Mouse (Mus musculus): ENCODE results near the gene Tmem242. TPM values are rescaled to one million over a fixed set of nuclear protein-coding genes. Genes with fewer than 3 reads are reported as not detected.

The Tmem242 gene
- polyA plus RNA-seq, 1 experiment from 2014 or later: 124 TPM

- H3K27me3 ChIP-seq (replicated peaks; ENCODE audit: control insufficient read depth, insufficient read depth, low read length): no peaks in the 10 kb centered on the region
- H3K4me3 ChIP-seq (ENCODE audit: low read depth, low read length): no peak overlapping the region
- no peak overlapping the region for H3K4me2 ChIP-seq (ENCODE audit: low read length)
- no peak overlapping the region for H3K9ac ChIP-seq (ENCODE audit: low read length)
- WGBS: 29% methylated on average over 7 of the region's 7 CpGs
- H3K36me3 ChIP-seq (ENCODE audit: control insufficient read depth, insufficient read depth, low read length): no peaks in the 10 kb centered on the region
- no peaks in the 10 kb centered on the region for H3K4me1 ChIP-seq (replicated peaks; ENCODE audit: control insufficient read depth, insufficient read depth, low read length)
- H3K27ac ChIP-seq (ENCODE audit: low read depth): no peak overlapping the region
- ATAC-seq (replicated peaks; ENCODE audit: low FRiP score, low TSS enrichment, low read depth): no peak
- H3K9me3 ChIP-seq (ENCODE audit: control insufficient read depth, low read length): no peaks in the 10 kb centered on the region
- DNase-seq (ENCODE audit: low spot score): no peak
Measured at GRCm38 (mm10) chr17:5377930-5378310, 62.1 kb downstream of the Tmem242 start.

GRCm38 (mm10) chr17:5377151-5377929 lies 62.7 kb downstream of the Tmem242 start:
- Histone ChIP-seq H3K4me1 (replicated peaks; ENCODE audit: control insufficient read depth, insufficient read depth, low read length) (no peaks in the 10 kb centered on the region), H3K27ac (ENCODE audit: low read depth) (no peak overlapping the region), H3K9ac (ENCODE audit: low read length) (no peak overlapping the region), H3K4me2 (ENCODE audit: low read length) (no peak overlapping the region), H3K36me3 (ENCODE audit: control insufficient read depth, insufficient read depth, low read length) (no peaks in the 10 kb centered on the region), H3K9me3 (ENCODE audit: control insufficient read depth, low read length) (no peaks in the 10 kb centered on the region), H3K4me3 (ENCODE audit: low read depth, low read length) (no peak overlapping the region), H3K27me3 (replicated peaks; ENCODE audit: control insufficient read depth, insufficient read depth, low read length) (no peaks in the 10 kb centered on the region)
- ATAC-seq (replicated peaks; ENCODE audit: low FRiP score, low TSS enrichment, low read depth): no peak
- 39% methylated on average over 11 of the region's 11 CpGs for WGBS
- DNase-seq (ENCODE audit: low spot score): no peak

GRCm38 (mm10) chr17:5372951-5373350 lies 67.1 kb downstream of the Tmem242 start:
- no peaks in the 10 kb centered on the region for H3K9me3 ChIP-seq (ENCODE audit: control insufficient read depth, low read length)
- H3K4me3 ChIP-seq (ENCODE audit: low read depth, low read length): no peak overlapping the region
- no peak for ATAC-seq (replicated peaks; ENCODE audit: low FRiP score, low TSS enrichment, low read depth)
- H3K9ac ChIP-seq (ENCODE audit: low read length): no peak overlapping the region
- DNase-seq (ENCODE audit: low spot score): no peak
- no peaks in the 10 kb centered on the region for H3K4me1 ChIP-seq (replicated peaks; ENCODE audit: control insufficient read depth, insufficient read depth, low read length)
- no peak overlapping the region for H3K4me2 ChIP-seq (ENCODE audit: low read length)
- no peaks in the 10 kb centered on the region for H3K36me3 ChIP-seq (ENCODE audit: control insufficient read depth, insufficient read depth, low read length)
- 81% methylated on average over 8 of the region's 8 CpGs for WGBS
- no peaks in the 10 kb centered on the region for H3K27me3 ChIP-seq (replicated peaks; ENCODE audit: control insufficient read depth, insufficient read depth, low read length)
- no peak overlapping the region for H3K27ac ChIP-seq (ENCODE audit: low read depth)

GRCm38 (mm10) chr17:5371521-5371920 lies 68.5 kb downstream of the Tmem242 start:
- no peaks in the 10 kb centered on the region for H3K4me1 ChIP-seq (replicated peaks; ENCODE audit: control insufficient read depth, insufficient read depth, low read length)
- no peak overlapping the region for H3K9ac ChIP-seq (ENCODE audit: low read length)
- H3K4me3 ChIP-seq (ENCODE audit: low read depth, low read length): no peak overlapping the region
- no peak overlapping the region for H3K4me2 ChIP-seq (ENCODE audit: low read length)
- DNase-seq (ENCODE audit: low spot score): no peak
- no peaks in the 10 kb centered on the region for H3K36me3 ChIP-seq (ENCODE audit: control insufficient read depth, insufficient read depth, low read length)
- H3K9me3 ChIP-seq (ENCODE audit: control insufficient read depth, low read length): no peaks in the 10 kb centered on the region
- no peak overlapping the region for H3K27ac ChIP-seq (ENCODE audit: low read depth)
- no peaks in the 10 kb centered on the region for H3K27me3 ChIP-seq (replicated peaks; ENCODE audit: control insufficient read depth, insufficient read depth, low read length)
- no peak for ATAC-seq (replicated peaks; ENCODE audit: low FRiP score, low TSS enrichment, low read depth)
- WGBS: 62% methylated on average over 7 of the region's 7 CpGs

- no peak overlapping the region for H3K27ac ChIP-seq (ENCODE audit: low read depth)
- H3K4me2 ChIP-seq (ENCODE audit: low read length): no peak overlapping the region
- H3K27me3 ChIP-seq (replicated peaks; ENCODE audit: control insufficient read depth, insufficient read depth, low read length): no peaks in the 10 kb centered on the region
- H3K4me1 ChIP-seq (replicated peaks; ENCODE audit: control insufficient read depth, insufficient read depth, low read length): no peaks in the 10 kb centered on the region
- whole genome bisulfite sequencing: 71% methylated on average over 4 of the region's 4 CpGs
- DNase-seq (ENCODE audit: low spot score) (no peak), ATAC-seq (replicated peaks; ENCODE audit: low FRiP score, low TSS enrichment, low read depth) (no peak)
- no peaks in the 10 kb centered on the region for H3K36me3 ChIP-seq (ENCODE audit: control insufficient read depth, insufficient read depth, low read length)
- H3K4me3 ChIP-seq (ENCODE audit: low read depth, low read length): no peak overlapping the region
- no peaks in the 10 kb centered on the region for H3K9me3 ChIP-seq (ENCODE audit: control insufficient read depth, low read length)
- H3K9ac ChIP-seq (ENCODE audit: low read length): no peak overlapping the region
Measured at GRCm38 (mm10) chr17:5371032-5371431, 69.0 kb downstream of the Tmem242 start.

- 38% methylated on average over 8 of the region's 8 CpGs for WGBS
- Histone ChIP-seq H3K9ac (ENCODE audit: low read length) (no peak overlapping the region), H3K4me3 (ENCODE audit: low read depth, low read length) (no peak overlapping the region), H3K4me2 (ENCODE audit: low read length) (no peak overlapping the region), H3K27me3 (replicated peaks; ENCODE audit: control insufficient read depth, insufficient read depth, low read length) (no peaks in the 10 kb centered on the region), H3K9me3 (ENCODE audit: control insufficient read depth, low read length) (no peaks in the 10 kb centered on the region), H3K27ac (ENCODE audit: low read depth) (no peak overlapping the region), H3K36me3 (ENCODE audit: control insufficient read depth, insufficient read depth, low read length) (no peaks in the 10 kb centered on the region), H3K4me1 (replicated peaks; ENCODE audit: control insufficient read depth, insufficient read depth, low read length) (no peaks in the 10 kb centered on the region)
- 0 out of 2 replicates have a peak, but pooled peaks have one; percentile 15 for ATAC-seq (replicated peaks; ENCODE audit: low FRiP score, low TSS enrichment, low read depth)
- DNase-seq (ENCODE audit: low spot score): peak; percentile 52
Measured at GRCm38 (mm10) chr17:5365992-5366398, 74.1 kb downstream of the Tmem242 start.

Small RNAs within 50 kb of the gene (microRNA-seq; reads per million reads assigned to microRNA genes)
- not detected for gene Gm22475

Other genes with a start within 250 kb of the Tmem242 start
- 0.14 TPM in 1 of 2 replicates, not detected in the other for gene Ldhal6b, start 21.5 kb downstream of the Tmem242 start, polyA plus RNA-seq (2014; fragmentation: Nextera tagmentation; extraction: Ambion mirVana)
- gene Zdhhc14, start 52.3 kb upstream of the Tmem242 start, polyA plus RNA-seq (2014; fragmentation: Nextera tagmentation; extraction: Ambion mirVana): 2.1 and 2.6 TPM in 2 replicates

All from intestine, embryonic 14.5 days (tissue).